Comparison of ENCODE assay signal across 1 mouse cellular context in the genomic region with DNA sequence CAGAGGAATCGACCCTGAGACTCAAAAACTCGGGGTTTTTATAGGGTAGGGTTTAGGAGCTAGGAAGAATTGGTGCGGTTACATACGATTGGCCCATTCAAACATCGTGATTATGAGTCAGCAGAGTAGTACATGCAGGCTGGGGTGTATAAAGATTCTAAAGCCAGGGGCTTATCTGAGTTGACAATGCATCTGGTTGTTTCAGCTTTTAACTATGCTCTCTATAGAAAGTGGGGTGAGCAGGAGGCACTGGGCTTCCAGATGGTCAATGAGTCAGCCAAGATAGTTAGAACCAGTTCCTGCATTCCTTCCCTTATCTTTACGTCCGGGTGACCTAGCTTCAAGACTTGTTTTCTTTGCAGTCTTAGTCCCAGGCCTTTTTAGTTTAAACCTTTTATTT.
TF ChIP-seq lines count a peak whose summit lies in the region.

No protein-coding gene starts in this region.

TF ChIP-seq in MEL, 35 proteins besides CTCF, POLR2A, EP300 and RAD21 (continued from another document):
- no peak for TF ChIP-seq UBTF (IDR thresholded peaks at IDR 0.05; ENCODE audit: borderline replicate concordance, insufficient read depth, low read depth, low read length)
- no peak for TF ChIP-seq CHD1 (IDR thresholded peaks at IDR 0.05; ENCODE audit: low read depth, low read length)
